Mouse (Mus musculus) C2C12 (cell line): ENCODE results near the gene Med18. TPM values are rescaled to one million over a fixed set of nuclear protein-coding genes. Genes with fewer than 3 reads are reported as not detected.

Experiments
- H3K27me3 ChIP-seq: one replicate; pipeline ENCODE4 v1.6.1; 2011; ENCODE audit not compliant: control insufficient read depth, insufficient read depth, insufficient read length
- H3K36me3 ChIP-seq: one replicate; pipeline ENCODE4 v1.6.1; 2011; ENCODE audit not compliant: control insufficient read depth, insufficient read depth
- H3K4me3 ChIP-seq: one replicate; pipeline ENCODE4 v1.5.1; 2011; ENCODE audit warnings: mild to moderate bottlenecking, control low read depth; ENCODE audit not compliant: poor library complexity, insufficient read depth, severe bottlenecking
- H3K79me2 ChIP-seq: one replicate; pipeline ENCODE4 v1.6.1; 2011; ENCODE audit not compliant: control insufficient read depth, insufficient read depth
- H3K79me3 ChIP-seq: one replicate; pipeline ENCODE4 v1.6.1; 2011; ENCODE audit warnings: low read depth, control low read depth
- H3ac ChIP-seq: one replicate; pipeline ENCODE3; 2011; ENCODE audit warnings: low read depth; ENCODE audit not compliant: control insufficient read depth, insufficient read length
- CEBPB ChIP-seq: IDR thresholded peaks from one replicate; pipeline ENCODE4 v1.6.1; 2011; ENCODE audit warnings: low read depth, mild to moderate bottlenecking, control low read depth, moderate library complexity
- CTCF ChIP-seq: IDR thresholded peaks from one replicate; pipeline ENCODE4 v1.5.1; 2011; ENCODE audit not compliant: control insufficient read depth, insufficient read depth, insufficient read length
- FOSL1 ChIP-seq: IDR thresholded peaks from one replicate; pipeline ENCODE4 v1.8.0; 2011; ENCODE audit warnings: mild to moderate bottlenecking, low read length; ENCODE audit not compliant: poor library complexity, insufficient read depth, severe bottlenecking
- MAX ChIP-seq: IDR thresholded peaks from one replicate; pipeline ENCODE4 v1.6.1; 2011; ENCODE audit warnings: mild to moderate bottlenecking, control low read depth
- MYOD1 ChIP-seq: IDR thresholded peaks from one replicate; pipeline ENCODE4 v1.6.1; 2011; ENCODE audit warnings: low read depth; ENCODE audit not compliant: control insufficient read depth, insufficient read length
- MYOG ChIP-seq: IDR thresholded peaks from one replicate; pipeline ENCODE4 v1.6.1; 2011; ENCODE audit not compliant: control insufficient read depth, insufficient read length; ENCODE audit errors: extremely low read depth
- USF1 ChIP-seq: IDR thresholded peaks from one replicate; pipeline ENCODE4 v1.6.1; 2011; ENCODE audit warnings: low read depth, mild to moderate bottlenecking, control low read depth, moderate library complexity
- polyA plus RNA-seq: library from polyadenylated mRNA; unstranded; fragments of >200 nt; fragmentation: generic; extraction: Trizol; gene quantifications from one replicate; pipeline ENCODE4 v1.2.1, GENCODE M21; 2012; ENCODE audit warnings: missing spikeins

Med18 gene
- polyA plus RNA-seq, 1 experiment = 13.4 TPM

- Histone ChIP-seq H3K36me3 (peaks cover 59% of the 10 kb centered on the region), H3K79me3 (peaks cover 38% of the 10 kb centered on the region), H3ac (no peak overlapping the region), H3K4me3 (no peak overlapping the region), H3K27me3 (no peaks in the 10 kb centered on the region), H3K79me2 (peaks cover 56% of the 10 kb centered on the region)
- TF ChIP-seq CTCF = no peak
- no peak for TF ChIP-seq FOSL1
- TF ChIP-seq CEBPB = no peak
- no peak for TF ChIP-seq USF1
- TF ChIP-seq MAX = no peak
- TF ChIP-seq MYOG = no peak
- TF ChIP-seq MYOD1 = no peak
Measured at GRCm38 (mm10) chr4:132460225-132460624, 3.5 kb downstream of the Med18 start.

- H3K36me3 ChIP-seq = peaks cover 41% of the 10 kb centered on the region
- H3K4me3 ChIP-seq = no peak overlapping the region
- H3ac ChIP-seq = no peak overlapping the region
- H3K27me3 ChIP-seq = no peaks in the 10 kb centered on the region
- TF ChIP-seq CEBPB = peak; percentile 17
- no peak for TF ChIP-seq CTCF
- H3K79me3 ChIP-seq = peaks cover 10% of the 10 kb centered on the region
- H3K79me2 ChIP-seq = peaks cover 24% of the 10 kb centered on the region
Measured at GRCm38 (mm10) chr4:132455561-132455960, 8.2 kb downstream of the Med18 start.

GRCm38 (mm10) chr4:132455146-132455545 is 8.6 kb downstream of the Med18 start:
- Histone ChIP-seq H3K79me2 (peaks cover 20% of the 10 kb centered on the region), H3K79me3 (peaks cover 6% of the 10 kb centered on the region), H3K4me3 (no peak overlapping the region), H3K36me3 (peaks cover 37% of the 10 kb centered on the region), H3K27me3 (no peaks in the 10 kb centered on the region), H3ac (no peak overlapping the region)
- TF ChIP-seq CTCF (no peak), USF1 (no peak), MAX (no peak), FOSL1 (no peak), CEBPB (no peak)

GRCm38 (mm10) chr4:132454216-132454615 is 9.5 kb downstream of the Med18 start:
- Histone ChIP-seq H3K27me3 (no peaks in the 10 kb centered on the region), H3K79me3 (peaks cover 4% of the 10 kb centered on the region), H3K36me3 (peaks cover 27% of the 10 kb centered on the region)

GRCm38 (mm10) chr4:132449778-132450177 is 13.9 kb downstream of the Med18 start:
- no peak overlapping the region for H3K4me3 ChIP-seq
- no peaks in the 10 kb centered on the region for H3K79me2 ChIP-seq
- no peaks in the 10 kb centered on the region for H3K27me3 ChIP-seq
- no peak overlapping the region for H3ac ChIP-seq
- no peaks in the 10 kb centered on the region for H3K36me3 ChIP-seq
- H3K79me3 ChIP-seq = no peaks in the 10 kb centered on the region
- no peak for TF ChIP-seq MYOD1
- TF ChIP-seq MAX = no peak
- no peak for TF ChIP-seq USF1
- TF ChIP-seq CTCF = no peak
- no peak for TF ChIP-seq FOSL1

More at GRCm38 (mm10) chr4:132454216-132454615, 9.5 kb downstream of the Med18 start:
- Histone ChIP-seq H3K79me2 (peaks cover 11% of the 10 kb centered on the region), H3K4me3 (no peak overlapping the region), H3ac (no peak overlapping the region)
- no peak for TF ChIP-seq MAX
- TF ChIP-seq FOSL1 = no peak
- TF ChIP-seq MYOD1 = no peak
- no peak for TF ChIP-seq MYOG
- TF ChIP-seq USF1 = no peak
- TF ChIP-seq CEBPB = no peak
- TF ChIP-seq CTCF = no peak

- Histone ChIP-seq H3ac (peak overlapping the region; percentile 3), H3K79me2 (no peaks in the 10 kb centered on the region), H3K36me3 (no peaks in the 10 kb centered on the region), H3K27me3 (no peaks in the 10 kb centered on the region), H3K79me3 (no peaks in the 10 kb centered on the region), H3K4me3 (no peak overlapping the region)
- no peak for TF ChIP-seq USF1
- TF ChIP-seq FOSL1 = peak; percentile 53
- TF ChIP-seq MAX = no peak
- TF ChIP-seq CTCF = no peak
- no peak for TF ChIP-seq CEBPB
- peak; percentile 54 for TF ChIP-seq MYOD1
Measured at GRCm38 (mm10) chr4:132446105-132446504, 17.6 kb downstream of the Med18 start.
